Mouse (Mus musculus) lung, postnatal 25 days (tissue): Measurements from ENCODE around the gene Chrnb1.
A peak's percentile ranks its signal among the peaks of the same experiment; 100 is the strongest.

Experiments
- DNase-seq: peaks from one replicate; pipeline ENCODE4 v3.0.0; 2022; ENCODE audit warnings: low spot score

Gene Chrnb1

DNA sequence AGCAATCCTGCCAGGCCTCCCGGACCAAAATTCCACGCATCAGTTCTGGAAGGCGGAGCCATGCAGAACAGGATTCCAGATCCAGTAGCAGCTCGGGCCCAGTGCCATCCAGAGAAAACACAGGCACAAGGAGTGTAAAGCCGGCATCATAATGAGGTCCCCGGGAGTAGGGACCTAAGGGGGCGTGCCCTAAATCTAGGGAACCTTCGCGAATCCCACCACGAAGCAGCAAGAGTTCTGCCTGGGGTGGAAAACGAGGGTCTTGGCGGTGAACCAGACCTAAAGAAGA lies 8.9 kb upstream of the Chrnb1 start:
- DNase-seq, result peak; percentile 32

DNA sequence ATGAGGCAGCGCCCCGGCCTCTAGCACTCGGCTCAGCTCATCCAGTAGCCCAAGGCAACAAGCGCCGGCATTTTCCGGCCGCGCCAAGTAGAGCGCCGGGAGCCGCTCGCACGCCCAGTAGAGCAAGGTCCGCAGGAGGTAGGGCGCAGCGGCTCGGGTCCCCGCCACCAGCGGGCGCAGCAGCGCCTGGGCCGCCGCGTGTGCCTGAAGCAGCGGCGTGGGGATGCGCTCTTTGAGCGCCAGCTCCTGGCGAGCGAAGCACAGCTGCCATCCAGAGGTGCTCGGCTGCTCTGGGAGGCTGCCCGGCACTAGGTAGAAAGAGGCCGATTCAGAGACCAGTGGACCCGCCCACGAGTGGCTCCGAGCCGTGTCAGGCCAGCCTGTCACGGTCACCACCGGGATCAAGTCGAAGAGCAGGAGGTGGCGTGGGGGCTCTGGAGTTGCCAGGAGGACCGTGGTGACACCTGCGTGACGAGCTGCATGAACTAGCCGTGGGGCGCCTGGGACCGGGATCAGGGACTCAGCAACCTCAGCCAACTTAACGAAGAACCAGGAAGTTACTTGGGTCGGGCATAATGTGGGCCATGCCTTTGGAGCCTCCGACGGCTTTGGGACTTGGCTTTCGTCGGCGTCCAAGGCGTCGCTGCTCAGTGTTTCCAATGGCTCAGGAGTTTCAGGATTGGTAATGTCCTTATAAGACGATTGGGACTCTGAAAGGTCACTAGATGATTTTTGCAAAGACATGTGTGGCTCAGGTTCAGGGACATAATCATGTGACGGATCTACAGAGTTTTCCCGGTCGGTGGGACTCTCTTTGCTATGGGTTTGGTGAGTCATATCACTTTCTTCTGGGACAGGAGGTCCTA lies 8.3 kb upstream of the Chrnb1 start:
- DNase-seq, result peak; percentile 78

DNA sequence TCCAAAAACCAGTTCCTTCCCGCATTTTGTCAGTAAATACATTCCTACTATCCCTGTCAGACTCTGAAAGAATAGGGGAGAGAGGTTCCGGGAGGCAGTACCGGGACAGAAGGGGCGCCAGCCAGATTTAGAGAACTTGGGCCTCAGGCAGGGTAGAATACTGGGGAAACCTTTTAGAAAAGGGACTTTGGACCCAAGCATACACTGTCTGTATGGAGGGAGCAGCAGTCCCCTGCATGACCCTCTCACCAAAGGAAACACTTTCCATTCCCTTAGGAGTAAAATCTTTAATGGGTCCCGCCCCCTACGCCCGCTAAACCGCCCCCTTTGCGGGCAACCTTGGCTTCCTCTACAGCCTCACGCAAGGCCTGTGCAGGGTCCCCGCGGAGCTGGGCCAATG lies 7.6 kb upstream of the Chrnb1 start:
- no peak for DNase-seq

DNA sequence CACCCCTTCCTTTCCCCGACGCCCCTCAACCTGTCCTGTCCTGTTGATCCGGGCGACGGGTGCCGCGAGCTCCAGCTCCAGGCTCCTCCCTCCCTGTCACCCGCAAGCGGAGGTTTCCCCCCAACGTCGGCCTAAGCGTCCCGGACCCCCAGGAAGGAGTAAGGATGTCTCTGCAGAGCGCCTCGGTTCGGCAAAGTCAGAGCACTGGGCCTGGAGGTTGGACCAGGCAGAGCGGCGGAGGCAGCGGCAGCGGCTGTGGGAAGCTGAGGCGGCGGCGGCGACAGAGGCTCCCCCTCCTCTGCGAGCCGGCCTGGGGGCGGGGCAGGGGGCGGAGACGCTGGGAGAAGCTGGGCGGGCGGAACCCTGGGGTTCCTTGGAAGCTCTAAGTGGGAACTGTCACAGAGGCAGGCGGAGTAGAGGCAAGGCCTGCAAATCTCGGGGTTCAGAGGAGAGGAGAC lies 6.9 kb upstream of the Chrnb1 start:
- peak; percentile 89 for DNase-seq

DNA sequence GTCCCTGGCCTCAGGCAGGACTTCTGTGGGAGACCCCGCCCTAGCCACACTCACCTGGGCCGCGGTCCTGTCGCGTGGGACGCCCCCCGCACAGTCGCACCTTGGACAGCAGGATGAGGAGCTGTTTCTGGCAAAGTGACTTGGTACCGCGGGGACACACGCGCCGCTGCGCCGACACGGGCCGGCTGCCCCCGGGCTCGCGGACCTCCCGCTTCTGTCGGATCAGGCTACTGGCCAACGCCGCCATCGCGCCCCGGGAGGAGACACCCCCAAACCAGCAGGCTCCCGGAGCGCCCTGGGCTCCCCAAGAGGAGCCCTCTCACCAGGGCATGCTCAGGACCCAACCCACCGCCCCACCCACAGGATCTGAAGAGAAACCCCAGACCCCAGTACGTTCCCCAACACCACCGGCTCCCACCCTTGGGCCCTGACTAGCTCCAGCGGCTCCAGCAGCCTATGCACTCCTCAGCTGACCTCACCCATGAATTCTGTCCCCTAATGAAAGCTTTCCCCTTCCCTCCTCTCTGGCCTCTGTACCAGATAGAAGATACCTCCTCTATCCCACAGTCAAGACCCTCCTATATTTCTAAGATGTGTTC lies 5.7 kb upstream of the Chrnb1 start, which contains the start of gene Fgf11:
TSS of gene Fgf11 (minus strand) at position 479 of the 599 bp plus-strand sequence.
- no peak for DNase-seq

DNA sequence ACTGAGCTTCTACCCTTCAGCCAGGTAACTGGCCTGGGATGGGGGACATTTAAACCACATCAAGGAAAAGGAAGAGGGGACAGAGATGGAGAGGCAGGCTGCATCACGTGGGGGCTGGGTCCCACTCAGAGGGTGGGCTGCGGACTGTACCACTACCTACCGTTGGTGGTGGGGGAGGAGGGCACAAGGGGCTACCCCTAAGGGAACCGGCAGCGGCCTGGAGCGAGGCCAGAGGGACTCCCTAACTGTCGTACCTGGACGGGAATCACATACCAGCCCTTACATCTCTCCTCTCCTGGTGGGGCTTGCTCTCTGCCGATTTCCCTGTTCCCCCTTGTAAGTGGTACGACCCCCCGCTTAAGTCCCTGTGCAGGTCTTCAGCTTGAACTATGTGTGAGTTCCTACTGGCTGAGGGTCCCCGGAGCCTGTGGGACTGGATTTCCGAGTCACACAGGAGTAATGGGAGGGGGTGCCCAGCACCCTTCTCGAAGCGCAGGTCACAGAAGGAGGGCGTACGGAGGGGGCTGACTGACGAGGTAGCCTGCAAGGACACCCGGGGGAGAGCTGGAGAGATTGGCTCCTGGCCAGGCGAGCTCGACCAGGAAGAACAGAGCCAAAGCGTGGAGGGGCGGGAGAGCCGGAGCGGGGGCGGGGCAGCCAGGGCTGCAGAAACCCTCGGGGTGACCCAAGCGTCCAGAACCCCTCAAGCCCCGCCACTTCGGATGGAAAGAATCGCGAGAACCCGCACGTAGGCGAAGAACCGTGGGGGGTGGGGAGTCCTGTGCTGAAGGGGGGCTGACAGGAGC lies 4.9 kb upstream of the Chrnb1 start:
- no peak for DNase-seq

DNA sequence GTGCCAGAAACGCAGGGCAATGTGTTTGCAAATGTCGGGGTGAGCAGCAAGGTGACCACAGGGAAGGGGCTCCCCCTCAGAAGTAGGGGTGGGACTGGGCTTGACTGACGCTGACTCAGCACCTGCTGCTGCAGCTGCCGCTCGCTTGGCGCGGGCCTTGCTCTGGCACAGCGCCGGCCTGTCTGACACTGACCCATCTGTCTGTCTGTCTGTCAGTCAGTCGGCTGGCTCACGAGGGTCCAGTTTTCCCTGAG lies 4.3 kb upstream of the Chrnb1 start:
- DNase-seq, result no peak

DNA sequence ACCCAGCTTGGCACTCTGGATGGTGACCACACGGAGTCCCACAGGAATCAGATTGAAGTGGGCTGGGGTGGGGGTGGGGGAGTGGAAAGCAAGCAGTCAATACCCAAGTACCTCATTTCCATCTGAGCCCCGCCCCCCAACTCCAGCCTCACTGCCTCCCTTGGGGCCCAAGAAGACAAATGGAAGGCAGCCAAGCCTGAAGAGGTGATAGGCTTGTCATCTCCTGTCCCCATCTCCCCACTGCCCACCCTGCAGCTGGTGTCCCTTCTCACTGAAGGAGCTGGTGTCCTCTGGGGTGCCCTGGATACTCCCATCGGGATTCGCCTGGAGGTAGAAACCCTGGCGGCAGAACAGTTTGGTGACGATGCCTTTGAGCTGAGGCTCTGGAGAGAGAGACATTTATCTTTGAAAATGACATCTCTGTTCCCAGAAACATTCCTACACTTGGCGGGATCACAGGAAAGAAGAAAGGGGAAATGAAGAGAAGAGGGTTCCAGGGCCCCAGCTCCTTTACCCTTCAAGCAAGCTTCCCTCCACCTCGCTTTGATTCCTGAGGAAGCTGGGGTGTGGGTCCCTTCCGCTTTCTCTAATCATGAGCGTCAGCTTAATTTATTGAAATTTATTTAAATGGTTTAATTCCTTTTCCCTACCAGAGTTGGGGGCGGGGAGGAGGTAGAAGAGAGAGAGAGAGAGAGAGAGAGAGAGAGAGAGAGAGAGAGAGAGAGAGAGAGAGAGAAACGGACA lies 3.8 kb upstream of the Chrnb1 start:
- no peak for DNase-seq

DNA sequence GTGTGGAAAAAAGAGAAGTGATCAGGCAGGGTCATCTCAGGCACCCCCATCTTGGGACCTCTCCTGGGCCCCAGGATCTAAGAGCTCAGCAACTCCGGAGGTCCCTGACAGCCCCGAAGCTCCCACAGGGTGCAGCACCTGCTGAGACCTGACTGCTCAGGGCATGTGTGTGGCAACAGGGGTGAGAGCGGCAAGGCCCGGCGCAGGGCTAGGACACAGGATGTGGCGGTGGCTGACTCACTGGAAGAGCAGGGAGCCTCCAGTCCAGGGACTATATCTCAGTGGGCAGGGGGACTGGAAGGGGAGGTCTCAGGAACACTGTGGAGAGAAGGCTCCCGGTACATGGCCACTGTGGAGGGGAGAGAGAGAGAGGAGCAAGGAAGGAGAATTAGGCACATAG lies 2.2 kb upstream of the Chrnb1 start:
- no peak for DNase-seq

DNA sequence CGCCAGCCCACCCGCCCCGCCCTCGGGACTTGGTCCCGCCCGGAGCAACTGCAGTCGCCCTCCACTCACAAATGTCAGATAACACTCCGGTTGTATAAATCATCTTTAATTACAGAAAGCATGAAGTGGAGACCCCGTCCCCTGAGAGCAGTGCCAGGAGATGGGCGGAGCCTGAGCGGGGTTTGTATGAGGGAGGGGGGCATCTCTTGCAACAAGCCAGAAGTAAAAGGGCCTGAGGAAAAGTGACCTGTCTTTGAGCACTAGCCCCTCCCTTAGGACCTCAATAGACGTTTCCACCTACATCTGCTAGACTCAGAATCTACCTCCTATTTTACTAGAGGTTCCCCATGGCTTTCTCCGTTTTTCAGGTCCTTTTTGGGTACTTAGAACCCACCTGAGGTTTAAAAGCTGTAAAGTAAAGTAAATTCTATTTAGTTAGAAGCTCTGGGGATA lies 266 bp upstream of the Chrnb1 start:
- DNase-seq, result no peak

DNA sequence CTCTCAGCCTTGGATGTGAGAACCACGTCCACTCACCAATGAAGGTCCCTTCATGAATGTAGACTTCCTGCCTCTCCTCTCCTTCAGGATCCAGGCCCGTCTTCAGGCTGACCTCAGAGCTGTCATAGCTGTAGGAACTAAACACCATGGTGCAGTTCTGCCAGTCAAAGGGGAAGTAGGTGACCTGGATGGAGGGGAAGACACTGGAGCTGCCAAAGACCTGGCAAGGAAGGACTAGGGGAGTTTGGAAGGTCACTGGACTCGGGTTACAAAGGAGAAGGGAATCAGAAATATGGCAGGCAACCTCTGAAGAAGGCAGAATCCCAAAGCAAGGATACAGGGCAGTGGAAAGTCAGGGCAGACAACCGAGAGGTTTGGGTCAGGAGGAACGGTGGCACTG lies 2.3 kb downstream of the Chrnb1 start:
- no peak for DNase-seq

DNA sequence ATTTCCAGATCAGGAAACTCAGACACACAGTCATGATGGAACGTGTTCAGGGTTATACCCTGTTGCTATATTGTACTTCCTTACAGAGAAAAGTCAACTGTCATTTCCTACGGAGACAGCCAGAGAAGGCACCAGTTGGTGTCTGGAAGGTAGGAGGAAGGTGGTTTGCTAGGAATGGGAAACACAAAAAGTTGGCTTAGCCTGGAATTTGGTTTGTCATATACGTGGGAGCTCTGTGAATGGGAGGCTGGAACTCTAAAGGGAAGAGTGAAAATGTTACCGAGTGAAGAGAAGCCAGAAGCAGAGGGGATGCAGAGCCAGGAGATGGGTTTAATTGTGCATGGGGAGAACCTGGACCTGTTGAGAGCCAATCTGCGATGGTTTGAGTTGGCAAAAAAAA lies 4.3 kb downstream of the Chrnb1 start:
- DNase-seq, result no peak

DNA sequence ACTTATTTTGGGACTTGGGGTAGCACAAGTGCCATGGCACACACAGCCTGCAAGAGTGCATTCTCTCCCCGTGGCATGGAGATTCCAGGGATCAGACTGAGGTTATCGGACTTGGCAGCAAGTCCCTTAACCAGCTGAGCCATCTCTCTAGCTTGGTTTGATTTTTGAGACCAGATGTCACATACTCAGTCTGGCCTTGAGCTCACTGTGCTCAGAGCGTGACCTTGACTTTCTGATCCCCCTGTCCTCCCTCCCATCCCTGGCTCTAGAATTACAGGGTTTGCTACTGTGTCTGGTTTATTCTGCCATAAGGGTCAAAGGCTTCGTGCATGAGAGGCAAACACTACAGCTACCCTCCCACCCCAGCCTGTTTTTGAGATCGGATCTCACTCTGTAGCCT lies 6.3 kb downstream of the Chrnb1 start:
- no peak for DNase-seq

DNA sequence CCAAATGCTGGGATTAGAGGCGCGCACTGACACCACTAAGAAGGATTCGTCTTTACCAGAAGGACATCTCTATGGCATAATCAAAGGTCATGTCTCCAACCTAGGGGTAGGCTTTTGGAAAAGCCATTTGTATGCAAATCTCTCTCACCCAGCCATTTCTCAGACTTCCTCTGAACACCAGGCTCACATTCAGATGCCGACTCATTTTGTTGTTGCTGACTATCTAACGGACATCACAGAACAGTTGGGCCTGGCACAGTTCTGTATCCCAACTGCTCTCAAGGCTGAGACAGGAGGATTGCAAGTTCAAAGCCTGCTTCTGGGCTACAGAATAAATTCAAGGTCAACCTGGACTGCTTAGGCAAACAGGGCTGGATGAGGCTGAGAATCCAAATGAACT lies 8.4 kb downstream of the Chrnb1 start:
- DNase-seq, result no peak

DNA sequence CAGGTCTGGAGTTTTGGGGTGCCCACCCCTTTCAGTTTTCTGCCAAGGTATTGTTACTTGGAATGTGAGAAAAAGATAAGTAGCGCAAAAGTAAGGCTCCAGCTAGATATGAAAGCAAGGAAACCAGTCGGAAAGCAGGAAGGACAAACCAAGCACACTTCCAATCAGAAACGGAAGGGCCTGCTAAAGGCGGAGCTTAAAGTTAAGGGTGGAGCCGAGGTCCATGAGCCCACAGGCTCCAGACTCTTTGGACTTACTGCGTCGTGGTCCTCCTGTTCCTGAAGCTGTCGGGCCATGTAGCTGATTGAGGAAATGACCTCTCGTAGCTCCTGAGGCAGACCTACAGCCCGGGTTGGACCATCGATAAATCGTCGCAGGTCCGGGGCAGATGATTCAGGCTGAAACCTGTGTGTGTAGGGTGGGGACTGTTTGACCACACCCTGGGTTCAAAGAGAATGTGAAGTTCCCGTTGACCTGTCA lies 10.9 kb downstream of the Chrnb1 start:
- peak; percentile 77 for DNase-seq

DNA sequence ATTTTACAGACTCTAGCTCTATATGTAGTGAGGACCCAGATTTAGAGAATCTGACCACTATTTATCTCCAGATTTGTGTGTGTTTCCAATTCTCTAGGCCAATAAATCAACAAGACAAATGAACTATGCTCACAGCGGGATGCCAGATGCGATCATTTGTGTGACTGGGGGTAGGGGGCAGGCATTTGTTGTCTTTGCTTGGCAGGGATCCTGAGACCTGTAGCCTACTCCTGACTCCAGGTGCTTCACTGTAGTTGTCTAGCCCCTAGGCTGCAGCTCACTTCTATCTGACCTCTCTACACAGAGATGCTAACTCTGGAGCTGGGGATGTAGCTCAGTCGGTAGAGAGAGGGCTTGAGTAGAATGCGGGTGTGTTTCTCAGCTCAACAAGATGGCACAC lies 13.9 kb downstream of the Chrnb1 start:
- no peak for DNase-seq

DNA sequence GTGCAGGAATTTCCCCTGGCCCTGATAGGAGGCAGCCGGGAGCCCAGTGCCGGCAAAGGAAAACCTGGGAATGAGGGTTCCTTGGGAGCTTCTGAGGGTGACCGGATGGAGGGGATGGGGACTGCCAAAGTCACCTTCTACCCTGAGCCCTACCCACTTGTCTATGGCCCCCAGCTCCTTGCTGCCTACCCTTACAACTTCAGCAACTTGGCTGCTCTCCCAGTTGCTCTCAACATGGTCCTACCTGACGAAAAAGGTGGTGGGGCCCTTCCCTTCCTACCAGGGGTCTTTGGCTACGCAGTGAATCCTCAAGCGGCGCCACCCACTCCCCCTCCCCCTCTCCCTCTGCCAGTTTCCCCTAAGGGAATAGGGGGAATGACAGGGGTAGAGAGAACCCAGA lies 16.8 kb downstream of the Chrnb1 start:
- DNase-seq, result no peak

DNA sequence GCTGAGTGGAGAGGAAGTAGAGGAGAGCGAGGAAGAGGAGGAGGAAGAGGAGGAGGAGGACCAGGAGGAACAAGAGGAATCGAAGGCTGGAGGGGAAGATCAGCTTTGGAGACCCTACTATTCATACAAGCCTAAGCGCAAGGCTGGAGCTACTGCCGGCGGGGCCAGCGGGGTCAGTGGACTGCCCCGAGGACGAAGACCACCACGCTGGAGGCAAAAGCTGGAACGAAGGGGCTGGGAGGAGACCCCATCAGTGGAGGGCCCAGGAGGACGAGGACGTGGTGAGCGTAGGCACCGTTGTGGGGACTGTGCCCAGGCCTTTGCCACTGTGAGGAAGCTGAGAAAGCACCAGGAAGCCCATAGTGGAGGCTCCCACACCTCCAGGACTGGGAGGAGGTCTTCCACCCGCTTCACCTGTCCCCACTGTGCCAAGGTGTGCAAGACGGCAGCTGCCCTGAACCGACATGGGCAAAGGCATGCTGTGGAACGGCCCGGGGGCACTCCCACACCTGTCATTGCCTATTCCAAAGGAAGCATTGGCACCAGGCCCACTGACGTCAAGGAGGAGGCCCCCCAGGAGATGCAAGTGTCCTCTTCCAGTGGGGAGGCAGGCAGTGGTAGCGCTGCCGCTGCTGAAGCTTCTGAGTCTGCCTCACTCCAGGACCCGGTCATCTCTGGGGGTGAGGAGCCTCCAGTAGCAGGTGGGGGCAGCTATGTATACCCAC lies 17.3 kb downstream of the Chrnb1 start:
- no peak for DNase-seq

DNA sequence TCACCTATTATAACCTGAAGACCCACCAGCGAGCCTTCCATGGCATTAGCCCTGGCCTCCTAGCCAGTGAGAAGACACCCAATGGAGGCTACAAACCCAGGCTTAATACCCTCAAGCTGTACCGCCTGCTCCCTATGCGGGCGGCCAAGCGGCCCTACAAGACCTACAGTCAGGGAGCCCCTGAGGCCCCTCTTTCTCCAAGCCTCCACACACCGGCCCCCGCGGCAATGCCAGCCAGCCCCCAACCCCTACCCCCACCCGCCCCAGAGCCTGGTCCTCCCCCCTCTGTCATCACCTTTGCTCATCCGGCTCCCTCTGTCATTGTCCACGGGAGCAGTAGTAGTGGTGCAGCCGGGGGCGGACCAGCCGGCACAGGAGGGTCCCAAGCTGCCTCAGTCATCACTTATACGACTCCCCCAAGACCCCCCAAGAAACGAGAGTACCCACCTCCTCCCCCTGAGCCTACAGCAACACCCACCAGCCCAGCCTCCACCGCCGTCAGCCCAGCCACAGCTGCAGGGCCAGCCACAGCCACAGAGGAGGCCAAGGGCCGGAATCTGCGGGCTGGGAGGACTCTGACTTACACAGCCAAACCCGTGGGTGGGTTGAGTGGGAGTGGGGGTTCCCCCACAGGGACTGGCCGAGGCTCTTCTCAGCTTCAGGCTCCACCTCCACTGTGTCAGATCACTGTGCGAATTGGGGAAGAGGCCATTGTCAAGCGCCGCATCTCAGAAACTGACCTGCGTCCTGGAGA lies 18.1 kb downstream of the Chrnb1 start:
- no peak for DNase-seq

DNA sequence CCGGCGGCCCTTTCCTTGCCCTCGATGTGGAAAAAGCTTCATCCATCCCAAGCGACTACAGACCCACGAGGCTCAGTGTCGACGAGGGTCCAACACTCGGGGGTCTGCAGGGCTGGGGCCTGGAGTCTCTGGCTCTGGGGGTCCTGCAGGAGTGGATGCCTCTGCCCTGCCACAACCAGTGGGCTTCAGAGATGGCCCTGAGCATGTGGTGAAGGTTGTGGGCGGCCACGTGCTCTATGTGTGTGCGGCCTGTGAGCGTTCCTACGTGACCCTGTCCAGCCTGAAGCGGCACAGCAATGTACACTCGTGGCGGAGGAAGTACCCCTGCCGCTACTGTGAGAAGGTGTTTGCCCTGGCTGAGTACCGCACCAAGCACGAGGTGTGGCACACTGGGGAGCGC lies 19.3 kb downstream of the Chrnb1 start:
- DNase-seq, result no peak

DNA sequence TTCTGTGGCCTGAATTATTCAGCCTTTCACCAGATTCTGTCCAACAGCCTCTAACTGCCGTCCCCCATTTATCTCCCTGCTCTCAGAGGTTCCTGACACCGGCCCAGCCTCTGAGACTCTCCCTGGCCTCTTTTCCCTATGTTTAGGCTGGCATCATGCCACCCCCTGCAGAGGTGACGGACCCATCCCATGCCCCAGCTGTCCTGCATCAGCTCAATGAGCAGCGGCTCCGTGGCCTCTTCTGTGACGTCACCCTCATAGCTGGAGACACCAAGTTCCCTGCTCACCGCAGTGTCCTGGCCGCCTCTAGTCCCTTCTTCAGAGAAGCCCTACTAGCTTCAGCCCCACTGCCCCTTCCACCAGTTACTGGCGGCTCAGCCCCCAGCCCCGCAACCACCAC lies 20.0 kb downstream of the Chrnb1 start:
- DNase-seq, result no peak
